Mouse (Mus musculus) lung, embryonic 15.5 days (tissue): ENCODE measurements around the gene Grin1. TPM values are rescaled to one million over a fixed set of nuclear protein-coding genes. Genes with fewer than 3 reads are reported as not detected.

Source experiments
- ATAC-seq: fragments of 200-750 bp; cut with Nextera tagmentation; 2 replicates; pipeline ENCODE4 v1.8.0; 2017; ENCODE audit warnings: moderate number of reproducible peaks, borderline replicate concordance; ENCODE audit not compliant: low FRiP score, low TSS enrichment; ENCODE audit errors: extremely low read depth
- H3K27ac ChIP-seq: fragments of 300-500 bp; sonication (generic); 2 replicates; pipeline ENCODE4 v1.5.1; 2015; ENCODE audit warnings: moderate library complexity, mild to moderate bottlenecking, inconsistent platforms
- H3K27me3 ChIP-seq: fragments of 300-500 bp; sonication (generic); 2 replicates; pipeline ENCODE4 v1.6.1; 2015; ENCODE audit warnings: inconsistent platforms
- H3K36me3 ChIP-seq: fragments of 300-500 bp; sonication (generic); 2 replicates; pipeline ENCODE4 v1.6.1; 2015; ENCODE audit warnings: inconsistent platforms
- H3K4me1 ChIP-seq: fragments of 300-500 bp; sonication (generic); 2 replicates; pipeline ENCODE4 v1.6.1; 2015; ENCODE audit warnings: inconsistent platforms
- H3K4me2 ChIP-seq: fragments of 300-500 bp; sonication (generic); 2 replicates; pipeline ENCODE4 v1.6.1; 2015; ENCODE audit warnings: inconsistent platforms, mild to moderate bottlenecking, moderate library complexity
- H3K4me3 ChIP-seq: fragments of 300-500 bp; sonication (generic); 2 replicates; pipeline ENCODE4 v1.5.1; 2015; ENCODE audit warnings: mild to moderate bottlenecking, inconsistent platforms
- H3K9ac ChIP-seq: fragments of 300-500 bp; sonication (generic); 2 replicates; pipeline ENCODE4 v1.6.1; 2015; ENCODE audit warnings: inconsistent platforms
- H3K9me3 ChIP-seq: fragments of 300-500 bp; sonication (generic); 2 replicates; pipeline ENCODE4 v1.6.1; 2016; ENCODE audit warnings: inconsistent platforms
- WGBS: fragments of 180-500 bp; shearing (Covaris S2); methylation state at CpG from one replicate; pipeline ENCODE4 v1.1.7; 2015; 5-methylcytosine and 5-hydroxymethylcytosine counted together
- polyA plus RNA-seq: library from polyadenylated mRNA; unstranded; fragments of >200 nt; fragmentation: Nextera tagmentation; extraction: Ambion mirVana; gene quantifications from 2 replicates; pipeline ENCODE4 v1.2.1, GENCODE M21; 2015

Gene Grin1
- polyA plus RNA-seq, 1 experiment from 2014 or later = 0.45 TPM

GRCm38 (mm10) chr2:25291184-25292053 lies 27.6 kb downstream of the Grin1 start:
- Histone ChIP-seq H3K9ac (no peak overlapping the region; the same call in 1 of the 2 replicates), H3K27ac (no peak overlapping the region), H3K4me1 (peaks cover 44% of the 10 kb centered on the region), H3K27me3 (peaks cover 77% of the 10 kb centered on the region), H3K4me3 (peak overlapping the region; percentile 35; the same call in 1 of the 2 replicates), H3K4me2 (peak overlapping the region; percentile 61), H3K9me3 (no peaks in the 10 kb centered on the region), H3K36me3 (no peaks in the 10 kb centered on the region)
- ATAC-seq = no peak
- 7% methylated on average over 32 of the region's 32 CpGs for WGBS

- 4% methylated on average over 18 of the region's 18 CpGs for WGBS
- Histone ChIP-seq H3K27ac (no peak overlapping the region), H3K9ac (no peak overlapping the region), H3K27me3 (peaks cover 71% of the 10 kb centered on the region), H3K9me3 (no peaks in the 10 kb centered on the region), H3K36me3 (peaks cover 3% of the 10 kb centered on the region; the same call in 1 of the 2 replicates), H3K4me1 (peaks cover 50% of the 10 kb centered on the region), H3K4me2 (peak overlapping the region; percentile 38), H3K4me3 (peak overlapping the region; percentile 35; the same call in 1 of the 2 replicates)
- ATAC-seq = no peak
Measured at GRCm38 (mm10) chr2:25290816-25291130, 28.2 kb downstream of the Grin1 start.

- H3K9ac ChIP-seq = no peak overlapping the region
- 2% methylated on average over 54 of the region's 54 CpGs for WGBS
- H3K4me3 ChIP-seq = peak overlapping the region; percentile 35
- peaks cover 66% of the 10 kb centered on the region for H3K27me3 ChIP-seq
- H3K4me1 ChIP-seq = peaks cover 52% of the 10 kb centered on the region
- no peak for ATAC-seq
- peak overlapping the region; percentile 38 for H3K4me2 ChIP-seq
- H3K27ac ChIP-seq = no peak overlapping the region
- H3K36me3 ChIP-seq = peaks cover 5% of the 10 kb centered on the region
- no peaks in the 10 kb centered on the region for H3K9me3 ChIP-seq
Measured at GRCm38 (mm10) chr2:25290101-25290815, 28.7 kb downstream of the Grin1 start.

GRCm38 (mm10) chr2:25289651-25290050 lies 29.3 kb downstream of the Grin1 start, which contains the start of gene Lrrc26:
Gene Lrrc26 (plus strand): TSS chr2:25289915.
- peak within 1 kb of the TSS; percentile 35 for H3K4me3 ChIP-seq
- H3K4me1 ChIP-seq = peaks cover 52% of the 10 kb centered on the region
- WGBS = 8% methylated on average over 11 of the region's 11 CpGs
- H3K27me3 ChIP-seq = peaks cover 65% of the 10 kb centered on the region
- H3K27ac ChIP-seq = no peak within 1 kb of the TSS
- H3K9me3 ChIP-seq = no peaks in the 10 kb centered on the region
- no peak for ATAC-seq
- H3K4me2 ChIP-seq = peak within 1 kb of the TSS; percentile 38
- no peak within 1 kb of the TSS for H3K9ac ChIP-seq
- H3K36me3 ChIP-seq = peaks cover 12% of the 10 kb centered on the region

GRCm38 (mm10) chr2:25288734-25289345 lies 30.1 kb downstream of the Grin1 start:
- no peak for ATAC-seq
- Histone ChIP-seq H3K36me3 (peaks cover 20% of the 10 kb centered on the region), H3K9ac (no peak overlapping the region), H3K27me3 (peaks cover 61% of the 10 kb centered on the region), H3K4me2 (no peak overlapping the region), H3K27ac (no peak overlapping the region), H3K4me3 (no peak overlapping the region), H3K9me3 (no peaks in the 10 kb centered on the region), H3K4me1 (peaks cover 52% of the 10 kb centered on the region)
- 80% methylated on average over 7 of the region's 7 CpGs for WGBS

GRCm38 (mm10) chr2:25287927-25288649 lies 30.9 kb downstream of the Grin1 start, which contains the start of gene Tmem210:
Gene Tmem210 (plus strand): TSS chr2:25288145.
- no peaks in the 10 kb centered on the region for H3K9me3 ChIP-seq
- peak within 1 kb of the TSS; percentile 79 for H3K27ac ChIP-seq
- peaks cover 53% of the 10 kb centered on the region for H3K27me3 ChIP-seq
- ATAC-seq = no peak
- H3K9ac ChIP-seq = no peak within 1 kb of the TSS
- H3K4me2 ChIP-seq = peak within 1 kb of the TSS; percentile 27; the same call in 1 of the 2 replicates
- 78% methylated on average over 6 of the region's 6 CpGs for WGBS
- no peak within 1 kb of the TSS for H3K4me3 ChIP-seq
- peaks cover 52% of the 10 kb centered on the region for H3K4me1 ChIP-seq
- H3K36me3 ChIP-seq = peaks cover 27% of the 10 kb centered on the region

- peak overlapping the region; percentile 27; the same call in 1 of the 2 replicates for H3K4me2 ChIP-seq
- H3K27ac ChIP-seq = peak overlapping the region; percentile 79
- WGBS = 42% methylated on average over 7 of the region's 7 CpGs
- peaks cover 43% of the 10 kb centered on the region for H3K27me3 ChIP-seq
- no peak overlapping the region for H3K9ac ChIP-seq
- H3K4me1 ChIP-seq = peaks cover 44% of the 10 kb centered on the region
- H3K4me3 ChIP-seq = no peak overlapping the region
- peak; percentile 24; the same call in 1 of the 2 replicates for ATAC-seq
- peaks cover 38% of the 10 kb centered on the region for H3K36me3 ChIP-seq
- H3K9me3 ChIP-seq = no peaks in the 10 kb centered on the region
Measured at GRCm38 (mm10) chr2:25286837-25287636, 31.9 kb downstream of the Grin1 start.

GRCm38 (mm10) chr2:25286314-25286713 lies 32.7 kb downstream of the Grin1 start:
- Histone ChIP-seq H3K4me1 (peaks cover 42% of the 10 kb centered on the region), H3K36me3 (peaks cover 42% of the 10 kb centered on the region), H3K9me3 (no peaks in the 10 kb centered on the region), H3K9ac (no peak overlapping the region), H3K4me2 (0 out of 2 replicates have a peak overlapping the region, but pooled peaks have one; percentile 16), H3K4me3 (no peak overlapping the region), H3K27me3 (peaks cover 35% of the 10 kb centered on the region), H3K27ac (peak overlapping the region; percentile 79)
- ATAC-seq = no peak
- 58% methylated on average over 1 of the region's 1 CpGs for WGBS

GRCm38 (mm10) chr2:25285551-25285950 lies 33.4 kb downstream of the Grin1 start:
- Histone ChIP-seq H3K27me3 (peaks cover 28% of the 10 kb centered on the region), H3K9ac (no peak overlapping the region), H3K4me1 (peaks cover 36% of the 10 kb centered on the region; the same call in 1 of the 2 replicates), H3K9me3 (no peaks in the 10 kb centered on the region), H3K4me2 (no peak overlapping the region), H3K27ac (peak overlapping the region; percentile 79; the same call in 1 of the 2 replicates), H3K4me3 (no peak overlapping the region), H3K36me3 (peaks cover 50% of the 10 kb centered on the region)
- 80% methylated on average over 2 of the region's 2 CpGs for WGBS
- no peak for ATAC-seq

- Histone ChIP-seq H3K4me2 (no peak overlapping the region), H3K27ac (no peak overlapping the region), H3K4me1 (peaks cover 1% of the 10 kb centered on the region; the same call in 1 of the 2 replicates), H3K9ac (no peak overlapping the region), H3K27me3 (no peaks in the 10 kb centered on the region), H3K4me3 (no peak overlapping the region), H3K9me3 (no peaks in the 10 kb centered on the region), H3K36me3 (peaks cover 97% of the 10 kb centered on the region)
- 66% methylated on average over 13 of the region's 13 CpGs for WGBS
- no peak for ATAC-seq
Measured at GRCm38 (mm10) chr2:25278928-25279882, 39.8 kb downstream of the Grin1 start.
